Mouse (Mus musculus) bone marrow macrophage, adult 2 months (primary cell): ENCODE data around the gene Tfdp1. TPM values are rescaled to one million over a fixed set of nuclear protein-coding genes. Genes with fewer than 3 reads are reported as not detected.

ENCODE experiments used
- H3K27ac ChIP-seq: 2 replicates; pipeline ENCODE4 v1.5.1; 2012; ENCODE audit warnings: low read depth, low read length; ENCODE audit not compliant: insufficient read depth
- H3K4me1 ChIP-seq: 2 replicates; pipeline ENCODE4 v1.6.1; 2012; ENCODE audit warnings: low read length; ENCODE audit not compliant: control insufficient read depth, insufficient read depth
- H3K4me3 ChIP-seq: 2 replicates; pipeline ENCODE4 v1.5.1; 2012; ENCODE audit warnings: mild to moderate bottlenecking, low read length, moderate library complexity; ENCODE audit not compliant: insufficient read depth
- CTCF ChIP-seq: IDR thresholded peaks from 2 replicates; pipeline ENCODE4 v1.5.1; 2012; ENCODE audit warnings: low read depth, mild to moderate bottlenecking, low read length, moderate library complexity
- POLR2A ChIP-seq: IDR thresholded peaks from 2 replicates; pipeline ENCODE4 v1.6.1; 2012; ENCODE audit warnings: mild to moderate bottlenecking, low read depth, low read length, borderline replicate concordance
- polyA plus RNA-seq: library from polyadenylated mRNA; stranded (reverse); fragments of >200 nt; gene quantifications from 2 replicates; pipeline ENCODE4 v1.2.4, GENCODE M21; 2012; ENCODE audit not compliant: missing spikeins, insufficient read depth, insufficient read length

The Tfdp1 gene
- polyA plus RNA-seq, 1 experiment, result 52.0 TPM

DNA sequence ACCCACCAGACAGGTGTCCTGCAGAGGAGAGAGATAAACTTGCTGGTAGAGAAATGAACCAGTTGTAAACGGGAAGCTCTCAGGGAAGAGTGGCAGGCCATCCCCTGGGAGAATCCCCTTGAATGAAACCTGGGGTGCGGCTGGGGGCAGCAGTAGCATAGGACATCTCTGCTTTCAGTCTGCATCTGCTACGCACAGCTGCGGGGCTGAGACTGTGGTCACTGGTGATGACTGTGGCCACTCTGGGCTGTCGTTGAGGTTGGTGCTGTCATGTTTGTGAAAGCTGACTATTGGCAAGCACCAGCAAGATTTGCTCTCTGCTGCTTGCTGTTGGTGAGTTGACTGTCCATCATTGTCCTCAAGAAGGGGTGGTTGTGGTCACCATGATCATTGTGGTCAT lies 13.0 kb downstream of the Tfdp1 start:
- H3K27ac ChIP-seq, result no peak overlapping the region
- no peak overlapping the region for H3K4me3 ChIP-seq
- peaks cover 3% of the 10 kb centered on the region; the same call in 1 of the 2 replicates for H3K4me1 ChIP-seq
- no peak for TF ChIP-seq POLR2A
- no peak for TF ChIP-seq CTCF

DNA sequence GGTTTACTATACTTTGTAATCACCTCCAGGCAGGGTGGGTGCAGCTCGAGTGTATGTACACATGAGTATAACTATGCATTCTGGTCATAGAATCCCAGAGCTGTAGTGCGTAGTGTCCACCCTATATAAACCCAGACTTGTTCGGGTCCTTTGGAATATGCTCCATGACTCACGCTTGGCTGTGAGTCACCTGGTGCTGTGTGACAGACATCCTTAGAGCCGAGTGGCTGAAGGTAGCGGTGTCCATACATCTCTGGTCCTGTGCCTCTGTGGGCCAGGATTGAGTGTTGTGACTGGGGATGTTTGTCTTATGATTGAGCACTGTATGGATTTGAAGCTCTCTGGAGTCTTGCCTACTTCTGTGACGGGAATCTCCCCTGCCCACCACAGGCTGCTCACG lies 14.1 kb downstream of the Tfdp1 start:
- no peak for TF ChIP-seq POLR2A
- no peak for TF ChIP-seq CTCF
- H3K27ac ChIP-seq, result no peak overlapping the region
- peaks cover 3% of the 10 kb centered on the region; the same call in 1 of the 2 replicates for H3K4me1 ChIP-seq
- no peak overlapping the region for H3K4me3 ChIP-seq

DNA sequence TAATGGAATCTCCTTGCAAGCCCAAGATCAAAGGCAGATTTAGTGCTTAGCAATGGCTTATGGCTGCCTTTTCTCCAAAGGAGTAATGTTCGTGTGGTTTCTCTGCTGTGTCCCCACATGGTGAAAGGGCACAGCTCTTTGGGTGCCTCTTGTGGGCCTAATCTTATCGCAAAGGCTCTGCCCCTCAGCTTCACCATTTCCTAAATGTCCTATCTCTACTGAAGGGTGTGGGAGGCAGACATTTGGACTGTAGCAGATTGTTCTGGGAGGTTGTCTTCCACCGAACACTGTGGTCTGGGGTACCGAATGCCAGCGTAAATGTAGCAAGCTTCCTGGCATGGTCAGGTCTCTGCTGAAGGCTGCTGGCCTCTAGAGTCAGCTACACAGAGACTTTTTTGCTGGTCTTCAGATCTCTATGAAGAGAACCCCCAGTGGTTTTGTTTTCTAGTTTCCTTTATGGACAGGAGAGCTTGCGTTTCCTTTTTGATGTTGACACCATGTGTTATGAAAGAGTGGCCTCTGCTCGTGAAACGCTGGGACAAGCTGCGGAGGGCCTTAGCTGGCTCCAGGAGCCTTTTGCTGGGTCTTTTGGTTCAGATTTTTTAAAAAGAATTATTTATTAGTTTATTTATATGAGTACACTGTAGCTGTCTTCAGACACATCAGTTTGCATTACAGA lies 14.7 kb downstream of the Tfdp1 start:
- H3K27ac ChIP-seq, result no peak overlapping the region
- no peak for TF ChIP-seq POLR2A
- TF ChIP-seq CTCF, result no peak
- H3K4me1 ChIP-seq, result peaks cover 3% of the 10 kb centered on the region; the same call in 1 of the 2 replicates
- H3K4me3 ChIP-seq, result no peak overlapping the region

DNA sequence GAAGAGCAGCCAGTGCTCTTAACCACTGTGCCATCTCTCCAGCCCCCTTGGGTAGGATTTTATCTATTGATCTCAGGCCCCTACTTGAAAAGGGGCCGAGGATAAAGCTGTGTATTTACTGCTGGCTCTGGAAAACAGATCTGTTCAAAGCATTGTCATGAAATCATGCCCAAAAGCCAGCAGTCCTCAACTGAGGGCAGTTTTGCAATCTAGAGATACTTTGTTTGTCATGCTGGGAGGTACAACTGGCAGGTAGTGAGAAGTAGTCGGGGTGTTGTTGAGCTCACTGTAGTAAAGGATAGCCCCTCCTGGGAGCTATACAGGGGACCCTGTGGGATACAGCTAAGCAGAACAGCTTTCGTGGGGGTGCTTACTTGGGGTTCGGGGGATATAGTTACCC lies 15.3 kb downstream of the Tfdp1 start:
- Histone ChIP-seq H3K27ac (no peak overlapping the region), H3K4me1 (peaks cover 3% of the 10 kb centered on the region; the same call in 1 of the 2 replicates), H3K4me3 (no peak overlapping the region)
- TF ChIP-seq CTCF (no peak), POLR2A (no peak)

DNA sequence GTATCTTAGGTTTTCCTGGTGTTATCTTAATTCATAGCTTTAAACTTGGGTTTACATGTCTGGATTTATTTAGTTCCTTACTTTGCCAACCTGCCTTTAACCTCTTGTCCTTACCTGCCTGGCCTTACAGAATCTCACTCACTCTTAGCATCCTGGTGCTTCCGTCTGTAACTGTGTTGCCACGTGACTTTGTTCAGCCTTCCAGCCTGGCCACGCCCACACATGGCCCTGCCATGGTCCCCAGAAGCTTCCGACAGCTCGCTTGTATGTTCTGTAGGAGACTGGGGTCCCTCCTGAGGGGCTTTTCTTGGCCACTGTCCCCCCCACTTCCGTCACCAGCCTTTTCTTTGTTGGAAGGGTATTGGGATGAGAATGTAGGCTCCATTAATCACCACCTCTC lies 17.7 kb downstream of the Tfdp1 start:
- Histone ChIP-seq H3K4me3 (no peak overlapping the region), H3K4me1 (peaks cover 12% of the 10 kb centered on the region), H3K27ac (no peak overlapping the region)
- TF ChIP-seq CTCF, result no peak
- no peak for TF ChIP-seq POLR2A

DNA sequence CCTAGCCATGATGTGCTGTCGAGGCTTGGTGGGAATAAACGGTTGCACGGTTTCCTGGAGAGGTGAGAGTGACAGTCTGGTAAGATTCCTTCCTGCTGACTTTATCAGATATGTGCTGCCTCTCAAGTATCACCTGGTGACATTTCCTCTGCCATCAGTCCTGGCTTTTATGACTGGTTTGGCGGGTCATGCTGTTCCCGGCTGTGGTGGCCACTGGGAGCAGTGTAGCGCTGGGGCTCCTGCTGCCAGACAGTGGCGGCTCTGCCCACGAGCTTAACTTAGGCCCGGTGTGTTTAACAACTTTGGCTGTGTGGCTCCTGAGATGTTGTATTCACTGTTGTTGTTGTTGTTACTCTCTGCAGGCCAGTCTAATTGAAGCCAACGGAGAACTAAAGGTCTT lies 18.1 kb downstream of the Tfdp1 start:
- peaks cover 12% of the 10 kb centered on the region for H3K4me1 ChIP-seq
- no peak overlapping the region for H3K27ac ChIP-seq
- H3K4me3 ChIP-seq, result no peak overlapping the region
- no peak for TF ChIP-seq CTCF
- no peak for TF ChIP-seq POLR2A

DNA sequence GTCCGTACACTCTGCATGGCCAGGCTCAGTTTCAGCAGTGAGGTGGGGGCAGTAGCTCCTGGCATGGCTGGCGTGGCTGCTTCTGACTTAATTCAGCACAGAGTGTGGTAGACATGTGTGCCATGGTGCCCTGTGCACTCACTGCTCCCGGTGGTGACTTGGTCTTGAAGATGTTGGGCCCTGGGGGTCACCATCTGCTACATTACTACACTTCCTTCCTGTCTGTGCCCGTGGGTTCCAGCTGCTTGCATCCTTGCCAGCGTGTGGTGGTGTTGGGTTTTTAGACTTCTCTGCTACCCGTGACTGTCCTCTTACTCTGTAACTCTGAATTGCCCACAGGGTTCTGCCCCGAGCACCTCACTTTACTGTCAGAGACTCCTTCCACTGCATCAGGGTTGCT lies 21.7 kb downstream of the Tfdp1 start:
- H3K4me3 ChIP-seq, result no peak overlapping the region
- no peak overlapping the region for H3K27ac ChIP-seq
- no peak for TF ChIP-seq POLR2A
- TF ChIP-seq CTCF, result no peak
- peaks cover 8% of the 10 kb centered on the region for H3K4me1 ChIP-seq

DNA sequence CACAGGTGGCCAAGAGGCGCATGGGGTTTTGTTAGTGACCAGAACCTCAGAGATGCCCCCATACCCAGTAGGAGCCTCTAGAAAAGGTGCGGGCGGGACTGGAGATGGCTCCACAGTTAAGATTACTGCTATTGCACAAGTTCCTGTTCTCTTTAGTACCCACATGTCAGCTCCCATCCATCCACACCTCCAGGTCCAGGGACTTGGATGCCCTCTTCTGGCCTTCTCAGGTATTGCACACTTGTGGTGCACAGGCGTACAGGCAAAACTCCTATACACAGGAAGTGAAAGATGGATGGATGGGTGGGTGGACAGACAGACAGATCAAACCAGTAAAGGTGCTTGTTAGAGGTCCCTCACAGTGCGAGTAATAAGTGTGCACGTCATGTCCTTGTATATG lies 23.3 kb downstream of the Tfdp1 start:
- Histone ChIP-seq H3K27ac (no peak overlapping the region), H3K4me1 (peaks cover 8% of the 10 kb centered on the region), H3K4me3 (no peak overlapping the region)
- TF ChIP-seq CTCF (no peak), POLR2A (no peak)

DNA sequence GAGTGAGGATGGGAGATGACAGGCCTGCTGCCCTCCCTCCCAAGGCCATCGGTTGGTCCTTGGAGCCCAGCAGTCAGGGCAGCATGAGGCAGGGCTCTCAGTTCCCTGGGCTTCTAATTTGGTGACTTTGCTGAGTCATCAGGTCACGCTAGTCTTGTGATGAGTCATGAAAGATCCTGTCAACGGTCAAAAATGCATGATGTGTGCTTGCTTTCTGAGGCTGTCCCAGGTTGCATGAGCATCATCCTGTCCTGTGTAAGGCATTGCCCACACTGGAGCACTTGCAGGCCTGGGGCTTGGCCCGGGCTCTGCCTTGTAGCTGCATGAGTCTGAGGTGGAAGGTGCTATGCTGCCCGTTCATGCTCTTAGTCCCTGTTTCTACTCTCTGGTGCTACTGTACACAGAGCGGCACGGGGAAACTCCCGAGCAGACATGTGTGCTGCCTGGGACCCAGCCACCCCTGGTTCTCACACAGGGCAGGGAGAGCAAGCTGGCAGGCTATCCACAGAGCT lies 34.7 kb downstream of the Tfdp1 start:
- no peak for TF ChIP-seq POLR2A
- no peak for TF ChIP-seq CTCF
- Histone ChIP-seq H3K4me1 (peaks cover 16% of the 10 kb centered on the region), H3K27ac (no peak overlapping the region; the same call in 1 of the 2 replicates), H3K4me3 (no peak overlapping the region)

DNA sequence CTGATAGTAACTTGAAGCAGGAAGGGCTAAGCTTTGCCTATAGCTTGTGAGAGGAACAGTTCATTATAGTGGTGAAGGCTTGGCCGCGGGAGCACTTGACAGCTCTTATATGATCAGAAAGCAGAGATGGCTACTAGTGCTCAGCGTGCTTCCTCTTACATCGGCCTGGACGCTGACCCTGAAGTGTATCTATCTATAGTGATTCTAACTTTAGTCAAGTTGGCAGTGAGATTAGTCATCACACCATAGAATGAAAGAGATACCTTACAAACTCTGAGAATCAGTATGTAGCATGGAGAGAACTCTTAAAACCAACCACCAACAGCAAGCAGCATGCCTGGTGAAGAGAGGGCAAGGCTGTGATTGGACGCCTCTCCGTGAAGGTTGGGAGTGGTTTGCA lies 43.1 kb downstream of the Tfdp1 start:
- TF ChIP-seq CTCF, result no peak
- no peak for TF ChIP-seq POLR2A
- Histone ChIP-seq H3K4me3 (no peak overlapping the region), H3K27ac (no peak overlapping the region), H3K4me1 (no peaks in the 10 kb centered on the region)

DNA sequence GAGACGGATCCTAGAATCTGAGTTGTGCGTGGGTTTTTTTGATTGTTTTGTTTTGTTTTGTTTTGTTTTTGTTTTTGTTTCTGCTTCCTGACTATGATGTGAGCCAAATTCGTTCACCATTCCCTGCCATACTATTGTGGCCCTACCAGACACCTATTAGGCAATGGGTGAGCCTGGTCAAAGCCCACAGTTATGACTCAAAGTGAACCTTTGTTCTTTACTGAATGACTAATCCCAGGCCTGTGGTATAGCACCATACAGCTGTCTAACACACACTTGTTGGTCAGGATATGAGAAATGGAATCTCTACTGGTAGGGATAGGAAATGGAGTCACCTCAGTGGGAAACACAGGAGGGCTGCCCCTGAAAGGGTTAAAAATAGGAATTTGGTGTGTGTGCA lies 44.0 kb downstream of the Tfdp1 start:
- no peak overlapping the region for H3K27ac ChIP-seq
- no peak overlapping the region for H3K4me3 ChIP-seq
- H3K4me1 ChIP-seq, result no peaks in the 10 kb centered on the region
- TF ChIP-seq POLR2A (no peak), CTCF (no peak)
